Mouse (Mus musculus): ENCODE measurements around the gene Cep152.

GRCm38 (mm10) chr2:125576498-125576897 lies 48.4 kb downstream of the Cep152 start:
- TF ChIP-seq POLR2A (IDR thresholded peaks at IDR 0.05; ENCODE audit: extremely low read depth, insufficient read depth, low read length), result no peak
- TF ChIP-seq CTCF (IDR thresholded peaks at IDR 0.05; ENCODE audit: extremely low read depth, insufficient read depth, low read length), result no peak

Measured in cortical plate, adult 2 months (tissue).